Mouse (Mus musculus) layer of hippocampus, postnatal 36 days (tissue): ENCODE data around the gene Arap1. TPM values are rescaled to one million over a fixed set of nuclear protein-coding genes. Genes with fewer than 3 reads are reported as not detected.

Source experiments
- DNase-seq, 2 experiments: peaks; one replicate each; pipeline ENCODE4 v3.0.0; 2022
- total RNA-seq, 2 experiments: library from RNA; stranded (reverse); gene quantifications; 2 replicates each; pipeline ENCODE4 v1.2.3; 2021

Arap1 gene
- total RNA-seq, 2 experiments from 2014 or later = 20.1 to 20.8 TPM

DNA sequence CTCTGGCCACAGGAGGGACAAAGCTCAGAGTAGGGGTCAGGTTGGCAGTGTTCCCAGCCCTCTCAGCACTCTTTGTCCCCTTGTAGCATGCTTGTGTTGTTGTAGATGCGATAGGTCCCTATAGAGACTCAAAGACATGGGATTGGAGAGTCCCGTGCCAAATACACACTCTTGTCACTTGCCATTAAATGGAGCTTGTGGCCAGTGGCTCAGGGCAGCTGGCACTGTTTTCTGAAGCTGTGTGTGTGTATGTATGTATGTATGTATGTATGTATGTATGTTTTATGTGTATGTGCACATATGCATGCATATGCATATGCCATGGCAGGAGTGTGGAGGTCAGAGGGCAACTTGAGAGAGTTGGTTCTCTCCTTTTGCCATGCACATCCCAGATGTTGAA lies 20.1 kb upstream of the Arap1 start:
- DNase-seq = no peak

DNA sequence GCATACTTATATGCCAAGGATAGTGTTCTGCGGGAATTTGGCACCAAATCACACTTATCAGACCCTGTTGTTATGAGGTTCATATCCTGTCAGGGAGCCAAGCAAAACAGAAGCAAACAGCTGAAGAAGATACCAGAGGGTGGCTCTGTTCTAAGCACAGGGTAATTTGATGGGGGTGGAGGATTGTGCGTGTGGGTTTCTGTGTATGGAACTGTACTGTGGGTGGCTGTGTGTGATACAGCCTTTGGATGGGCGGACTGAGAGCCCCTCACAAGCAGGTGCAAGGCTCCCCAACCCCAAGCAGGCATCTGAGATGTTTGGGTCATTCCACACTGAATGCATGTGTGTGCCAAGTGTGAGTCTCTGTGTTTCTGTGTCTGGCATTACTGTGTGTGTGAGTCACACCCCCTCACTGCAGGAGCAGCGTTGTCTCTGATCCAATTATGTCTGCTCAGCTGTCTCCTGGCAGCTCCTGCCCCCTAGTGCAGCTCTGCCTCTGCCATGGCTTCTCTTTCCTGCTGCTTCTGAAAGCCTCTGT lies 19.2 kb upstream of the Arap1 start:
- peak; percentile 65 to 71 for DNase-seq

- DNase-seq = no peak
Observed at GRCm38 (mm10) chr7:101329606-101330005, 18.3 kb upstream of the Arap1 start.

DNA sequence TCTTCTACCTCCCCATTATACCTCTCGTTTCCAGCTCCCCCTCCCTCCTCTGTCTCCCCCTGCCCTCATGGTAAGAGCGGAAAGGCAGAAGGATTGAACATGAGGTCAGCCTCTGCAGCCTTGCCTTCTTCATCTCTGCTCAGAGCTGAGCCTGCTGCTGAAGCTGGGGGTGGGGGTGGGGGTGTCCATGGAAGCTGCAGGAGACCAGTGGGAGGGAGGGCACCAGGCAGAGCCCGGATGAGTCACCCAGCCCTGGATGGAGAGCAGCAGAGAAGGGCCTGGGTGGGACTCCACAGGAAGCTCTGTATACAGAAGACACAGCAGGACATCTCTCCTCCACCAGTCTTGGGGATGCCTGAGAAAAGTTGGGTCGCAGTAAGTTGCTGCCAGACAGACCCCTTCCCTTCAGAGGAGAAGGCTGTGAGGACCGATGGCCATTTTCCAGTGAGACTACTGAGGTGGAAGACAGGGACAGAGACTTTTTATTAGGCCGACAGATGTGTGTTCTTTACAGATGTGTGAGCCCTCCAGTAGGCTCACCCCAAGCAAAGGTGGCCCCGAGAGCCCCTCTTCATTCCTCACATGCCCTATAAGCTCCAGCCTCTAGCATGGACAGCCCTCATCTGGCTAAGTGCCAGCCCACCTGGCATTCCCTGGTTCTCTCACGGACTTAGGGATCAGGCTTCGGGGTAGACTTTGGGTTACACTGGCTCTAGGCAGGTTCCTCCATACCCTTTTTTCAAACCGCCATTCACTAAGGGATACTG lies 17.6 kb upstream of the Arap1 start:
- DNase-seq = no peak

DNA sequence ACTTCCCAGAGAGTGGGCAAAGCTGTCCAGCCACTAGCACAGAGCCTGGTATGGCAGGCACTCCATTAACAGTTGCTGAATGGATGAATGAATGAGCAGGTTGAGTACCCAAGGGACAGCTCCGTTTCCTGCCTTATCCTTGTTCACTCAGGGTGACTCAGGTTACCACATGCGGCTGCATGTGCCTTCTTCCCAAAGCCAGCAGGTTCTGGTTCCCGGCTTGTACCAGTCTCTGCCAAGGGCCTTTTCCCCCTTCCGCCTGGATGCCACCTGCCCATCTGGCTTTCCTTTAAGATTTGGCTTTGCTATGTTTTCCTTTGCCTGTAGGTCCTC lies 17.1 kb upstream of the Arap1 start:
- DNase-seq = no peak

DNA sequence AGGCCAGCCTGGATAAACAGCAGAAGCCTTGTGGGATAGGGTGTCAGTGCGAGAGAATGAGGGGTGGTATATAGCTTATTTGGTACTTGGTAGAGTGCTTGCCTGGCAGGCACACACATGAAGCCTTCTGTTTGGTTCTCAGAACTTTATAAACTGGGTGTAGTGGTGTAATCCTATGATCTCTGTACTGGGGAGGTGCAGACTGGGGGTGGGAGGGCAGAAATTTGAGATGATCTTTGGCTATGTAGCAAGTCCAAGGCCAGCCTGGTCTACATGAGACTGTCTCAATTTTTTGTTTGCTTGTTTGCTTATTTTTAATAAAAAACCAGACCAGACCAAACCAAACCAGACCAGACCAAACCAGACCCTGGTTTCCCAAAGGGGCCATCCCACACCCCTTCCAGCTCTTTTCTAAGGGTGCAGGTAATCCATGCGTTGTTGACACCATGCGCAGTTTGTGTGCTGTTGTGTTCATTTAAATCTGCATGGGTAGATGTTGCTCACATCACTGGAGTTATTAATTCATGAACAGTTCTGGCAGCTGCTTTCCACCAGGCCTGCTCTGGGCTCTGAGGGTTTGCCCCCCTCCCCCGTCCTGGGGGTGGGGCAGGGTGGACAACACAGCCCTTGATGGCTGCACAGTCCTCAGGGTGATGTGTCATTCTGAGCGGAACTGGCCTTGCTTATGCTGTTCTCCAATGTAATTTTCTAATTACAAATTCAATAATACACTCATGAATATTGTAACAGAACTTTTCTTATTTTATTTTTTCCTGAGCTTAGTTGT lies 15.6 kb upstream of the Arap1 start:
- DNase-seq = no peak

DNA sequence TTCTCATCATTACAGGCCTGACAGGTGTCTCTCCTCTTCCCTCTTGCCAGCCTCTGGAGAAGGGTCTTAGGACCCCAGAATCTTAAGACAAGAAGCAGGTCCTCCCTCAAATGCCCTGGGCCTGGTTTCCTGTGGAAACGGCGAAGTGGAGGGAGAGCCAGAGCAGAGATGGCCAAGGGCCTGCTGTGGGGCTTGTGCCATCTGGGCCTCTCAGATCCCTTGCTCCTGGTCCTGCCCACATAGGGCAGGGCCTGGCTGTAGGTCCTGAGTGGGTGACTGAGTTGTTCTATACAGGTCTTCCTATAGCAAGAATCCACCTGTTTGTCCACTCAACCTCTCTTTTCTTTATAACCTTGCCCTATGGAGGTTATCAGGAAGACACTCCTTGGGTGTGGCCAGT lies 12.6 kb upstream of the Arap1 start:
- DNase-seq = no peak

DNA sequence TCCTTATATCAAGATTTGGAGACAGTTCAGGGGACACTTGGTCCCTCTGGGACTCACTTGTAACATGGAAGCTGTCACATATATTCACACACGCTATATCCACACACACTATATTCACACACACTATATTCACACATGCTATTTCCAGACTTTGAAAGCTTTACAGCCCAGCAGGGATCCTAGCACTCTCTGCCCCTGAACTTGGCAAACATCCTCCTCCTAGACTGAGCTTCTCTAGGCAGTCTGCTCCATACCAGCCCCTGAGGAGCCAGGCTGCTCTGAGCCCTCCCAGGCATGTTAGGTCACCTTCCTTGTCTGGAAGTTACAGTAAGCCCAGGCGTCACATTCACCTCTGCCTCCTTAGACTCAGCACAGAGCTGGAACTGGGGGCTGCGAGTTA lies 11.2 kb upstream of the Arap1 start:
- DNase-seq = no peak

- DNase-seq = no peak
Observed at GRCm38 (mm10) chr7:101337401-101337800, 10.5 kb upstream of the Arap1 start.

GRCm38 (mm10) chr7:101341405-101341804 lies 6.5 kb upstream of the Arap1 start:
- DNase-seq = no peak

DNA sequence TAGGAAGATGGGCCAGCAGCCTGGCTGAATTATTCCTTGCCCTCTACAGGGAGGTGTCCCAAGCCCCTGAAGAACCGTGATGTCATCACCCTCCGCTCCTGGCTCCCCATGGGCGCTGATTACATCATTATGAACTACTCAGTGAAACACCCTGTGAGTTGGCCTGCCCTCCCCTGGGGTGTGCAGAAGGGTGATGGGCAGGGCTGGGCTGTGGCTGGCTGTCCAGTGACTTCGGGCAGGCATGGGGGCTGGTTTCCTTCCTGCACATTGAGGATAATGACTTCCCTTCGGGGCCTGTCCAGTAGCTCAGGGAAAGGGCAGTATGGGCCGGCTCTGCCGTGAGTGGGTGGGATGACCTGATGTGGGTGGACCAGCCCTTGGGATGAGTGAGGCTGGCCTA lies 4.7 kb upstream of the Arap1 start:
- DNase-seq = no peak

DNA sequence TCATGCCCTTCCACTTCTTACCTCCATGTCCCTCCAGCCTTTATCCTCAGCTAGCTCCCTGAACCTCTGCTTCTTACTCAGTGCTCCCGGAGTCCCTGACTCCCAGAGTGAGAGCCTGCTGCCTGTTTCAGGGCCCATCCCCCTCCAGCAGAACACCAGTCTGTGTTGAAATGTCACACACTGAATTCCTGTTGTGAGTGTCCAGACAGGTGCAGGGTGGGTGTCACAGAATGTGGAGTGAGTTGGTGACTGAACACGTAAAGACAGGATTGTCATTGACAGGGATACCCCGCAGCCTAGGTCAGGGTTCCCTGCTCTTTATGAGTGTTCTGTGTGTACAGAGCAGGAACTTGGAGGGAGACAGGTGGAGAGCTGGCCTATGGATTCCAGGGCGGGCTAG lies 3.0 kb upstream of the Arap1 start:
- no peak for DNase-seq

DNA sequence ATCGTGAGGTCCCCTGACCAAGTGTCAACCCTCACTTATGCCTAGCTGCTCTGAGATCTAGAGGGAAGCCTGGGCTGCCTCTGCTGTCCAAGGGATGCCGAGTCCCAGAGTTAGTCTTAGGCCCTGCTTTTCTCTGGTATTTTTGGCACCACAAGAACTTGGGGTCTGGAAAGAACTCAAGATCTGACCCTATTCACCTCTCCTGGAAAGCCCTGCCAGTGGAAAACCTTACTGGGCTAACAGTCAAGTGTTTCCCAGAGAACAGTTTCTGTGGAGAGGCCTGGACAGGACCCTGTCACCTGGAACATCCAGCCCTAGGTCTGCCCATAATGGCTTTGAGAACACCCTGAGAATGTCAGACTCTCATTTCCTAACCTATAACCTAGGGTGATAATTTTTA lies 876 bp upstream of the Arap1 start:
- DNase-seq = no peak

DNA sequence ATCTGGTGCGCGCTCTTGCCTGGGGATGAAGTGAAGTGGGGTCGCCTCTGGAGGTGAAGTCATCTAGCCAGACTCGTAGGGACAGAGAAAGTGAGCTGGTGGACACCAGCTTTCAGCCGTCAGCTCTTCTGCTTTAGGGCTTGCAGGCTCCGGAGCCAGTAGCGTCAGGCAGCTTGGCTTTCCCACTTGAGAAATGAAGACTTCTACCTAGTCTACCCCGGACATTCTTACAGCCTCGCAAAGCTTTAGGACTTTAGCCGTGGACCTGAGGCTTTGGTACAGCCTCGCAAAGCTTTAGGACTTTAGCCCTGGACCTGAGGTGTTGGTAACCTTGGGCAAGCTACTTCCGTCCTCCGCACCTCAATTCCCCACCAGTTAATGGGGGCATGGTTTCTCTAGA lies 445 bp downstream of the Arap1 start:
- DNase-seq = no peak

DNA sequence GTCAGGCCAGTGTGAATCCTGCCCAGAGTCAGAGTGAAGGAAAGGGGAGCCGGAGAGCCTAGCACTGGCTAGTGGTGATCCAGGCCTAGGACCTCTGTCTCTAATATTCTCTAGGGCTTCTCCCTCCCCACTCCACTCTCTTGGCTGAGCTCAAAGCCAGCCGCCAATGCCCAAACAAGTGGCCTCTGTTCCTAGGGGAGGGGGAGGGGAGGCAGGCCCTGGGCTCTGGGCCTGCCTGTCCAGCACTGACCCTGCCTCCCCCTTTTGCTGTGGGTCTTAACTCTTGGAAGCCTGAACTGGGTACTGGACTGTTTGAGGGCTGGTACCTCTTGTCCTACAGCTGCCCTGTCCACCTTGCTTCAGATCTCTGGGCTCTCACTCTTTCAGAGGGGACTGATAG lies 2.0 kb downstream of the Arap1 start:
- DNase-seq = peak; percentile 49 to 63

DNA sequence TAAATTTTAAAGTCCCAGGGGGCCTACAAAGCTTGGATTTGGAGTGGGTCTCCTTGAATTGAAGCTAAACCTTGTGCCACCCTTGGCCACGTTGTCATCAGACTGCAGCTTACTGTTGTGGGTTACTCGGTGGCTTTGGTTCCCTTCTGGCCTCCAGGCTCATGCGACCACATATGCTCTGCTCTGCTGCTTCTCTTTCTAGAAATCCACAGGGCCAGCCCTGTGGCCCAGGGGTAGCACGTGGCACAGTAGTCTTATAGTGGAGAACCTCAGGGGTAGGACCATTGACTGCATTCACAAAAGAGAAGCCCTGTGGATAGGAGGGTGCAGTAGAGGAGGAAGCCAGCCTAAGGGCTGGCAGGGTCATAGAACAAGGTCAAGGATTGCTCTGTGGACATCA lies 4.5 kb downstream of the Arap1 start:
- DNase-seq = no peak

- no peak for DNase-seq
Observed at GRCm38 (mm10) chr7:101354423-101354822, 6.6 kb downstream of the Arap1 start.

GRCm38 (mm10) chr7:101355551-101356100 lies 7.8 kb downstream of the Arap1 start:
- DNase-seq = no peak

GRCm38 (mm10) chr7:101356868-101357267 lies 9.0 kb downstream of the Arap1 start:
- DNase-seq = no peak

DNA sequence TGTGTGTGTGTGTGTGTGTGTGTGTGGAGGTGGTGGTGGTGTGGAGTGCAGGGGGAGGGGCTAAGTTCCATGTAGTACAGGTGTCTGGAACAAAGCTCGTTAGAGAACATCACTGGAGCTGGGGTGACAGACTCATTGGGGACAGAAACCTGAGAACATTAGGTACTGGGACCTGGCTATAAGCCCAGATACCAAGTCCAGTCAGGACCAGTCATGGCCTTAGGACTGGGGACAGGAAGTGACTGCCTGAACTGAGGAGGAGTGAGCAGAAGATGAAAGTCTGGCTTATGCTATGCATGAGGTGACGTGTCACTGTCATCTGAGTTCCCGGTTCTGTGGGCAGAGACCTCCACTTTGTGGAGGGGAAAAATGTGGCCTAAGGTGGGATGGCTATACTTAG lies 12.5 kb downstream of the Arap1 start:
- DNase-seq = no peak

DNA sequence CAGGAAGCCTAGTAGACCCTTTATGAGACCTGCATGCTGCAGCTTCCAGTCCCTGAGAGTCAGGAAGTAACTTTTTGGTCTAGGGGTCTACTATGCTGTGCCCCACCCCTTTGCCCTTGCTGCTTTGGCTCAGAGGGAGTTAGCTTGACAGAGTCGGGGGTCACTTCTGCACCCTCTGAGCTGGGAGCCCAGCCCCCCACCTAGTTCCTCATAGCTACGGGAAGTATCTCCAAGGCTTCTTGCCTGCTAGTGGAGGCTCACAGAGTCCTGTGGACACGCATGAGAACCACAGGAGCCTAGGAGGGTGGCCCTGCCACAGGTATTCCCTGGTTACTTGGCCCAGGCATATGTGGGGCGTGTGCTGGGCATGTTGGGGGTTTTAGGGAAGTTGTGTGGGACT lies 13.2 kb downstream of the Arap1 start:
- DNase-seq = no peak

DNA sequence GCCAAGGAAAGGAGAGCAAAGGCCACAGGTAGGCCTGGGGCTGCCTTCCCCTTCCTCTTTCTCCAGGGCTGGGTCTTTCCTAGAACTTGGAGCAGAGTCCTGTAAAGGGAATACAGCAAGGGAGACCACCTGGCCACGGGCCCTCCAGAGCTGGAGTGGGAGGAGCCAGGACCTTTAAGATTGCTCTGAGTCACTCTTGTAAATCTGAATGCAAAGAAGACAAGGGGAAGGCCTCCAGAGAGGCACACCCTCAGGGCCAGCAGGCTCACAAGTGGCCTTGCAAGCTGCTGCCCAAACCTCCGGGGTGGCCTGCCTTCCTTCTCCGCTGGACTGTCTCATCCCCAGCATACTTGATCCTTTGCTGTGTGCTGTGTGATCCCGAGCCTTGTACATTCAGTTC lies 13.9 kb downstream of the Arap1 start:
- no peak for DNase-seq

- no peak for DNase-seq
Observed at GRCm38 (mm10) chr7:101362791-101363191, 14.9 kb downstream of the Arap1 start.

DNA sequence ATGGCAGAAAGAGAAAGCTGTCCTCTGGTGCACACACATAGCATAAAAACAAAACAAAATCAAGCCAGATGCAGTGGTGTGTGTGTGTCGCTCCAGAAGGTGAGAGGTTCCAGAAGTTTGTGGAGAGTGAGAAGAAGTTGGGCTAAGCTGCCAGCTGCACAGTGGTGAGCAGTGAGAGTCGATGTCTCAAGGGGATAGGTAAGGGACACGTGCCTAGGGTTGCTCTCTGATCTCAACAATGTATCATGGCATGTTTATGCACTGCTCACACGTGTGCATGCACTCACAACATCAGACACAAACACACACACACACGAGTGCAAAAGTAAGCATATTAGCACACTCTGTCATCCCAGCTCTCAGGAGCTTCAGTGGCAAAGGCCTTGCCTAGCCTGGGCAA lies 16.0 kb downstream of the Arap1 start:
- DNase-seq = no peak
